Mouse (Mus musculus): Measurements from ENCODE around the gene Itch. TPM values are rescaled to one million over a fixed set of nuclear protein-coding genes. Genes with fewer than 3 reads are reported as not detected.

Gene Itch
- 105 TPM for polyA plus RNA-seq (2014; fragmentation: Illumina TruSeq; extraction: RNeasy Lipid Tissue Mini Kit (QIAGEN cat#74804); ENCODE audit: low read depth, low replicate concordance)

GRCm38 (mm10) chr2:155133011-155133976, at the start of gene Itch:
Gene Itch, plus strand, starts transcription at chr2:155133509.

DNA sequence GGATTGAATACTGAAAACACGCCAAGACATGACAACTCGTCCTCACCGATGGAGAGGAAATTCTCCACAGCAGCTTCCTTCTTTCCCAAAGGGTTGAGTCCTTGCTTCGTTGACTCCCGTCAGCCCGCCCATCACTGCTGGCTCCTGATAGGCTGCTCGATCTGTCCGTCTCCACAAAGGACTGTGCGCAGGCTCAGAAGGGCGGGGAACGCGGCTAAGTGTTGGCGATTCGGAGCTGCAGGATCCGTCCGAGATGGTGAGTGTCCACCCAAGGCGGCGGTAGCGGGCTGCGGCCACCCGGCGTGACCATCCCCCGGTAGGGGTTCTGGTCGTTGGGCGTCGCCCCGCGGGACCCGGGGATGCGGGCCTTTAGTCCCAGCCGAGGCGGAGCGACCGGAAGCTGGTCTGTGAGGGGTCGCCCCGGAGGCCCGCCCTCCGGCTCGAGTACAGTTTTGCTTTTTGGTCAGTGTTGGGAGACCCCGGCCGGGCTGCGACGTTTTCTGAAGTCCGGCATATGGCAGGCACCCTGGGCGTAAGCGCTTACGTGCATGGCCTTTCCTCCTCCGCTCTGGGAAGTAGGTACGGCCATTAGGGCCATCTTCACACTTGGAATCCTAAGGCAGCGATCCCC, 103.2 kb downstream of the Itch start, which contains the start of gene Dynlrb1:
Gene Dynlrb1 (plus strand): TSS at position 172 of the 631 bp plus-strand sequence.

GRCm38 (mm10) chr2:155276195-155276594, 142.9 kb downstream of the Itch start, which contains the start of gene Map1lc3a:
Gene Map1lc3a, plus strand, starts transcription at chr2:155276297.

Other genes starting within 250 kb of the Itch start
- 702 TPM for gene Eif2s2, start 240.6 kb upstream of the Itch start, polyA plus RNA-seq (2014; fragmentation: Illumina TruSeq; extraction: RNeasy Lipid Tissue Mini Kit (QIAGEN cat#74804); ENCODE audit: low read depth, low replicate concordance)
- gene Gm14226, start 115.2 kb upstream of the Itch start, polyA plus RNA-seq (2014; fragmentation: Illumina TruSeq; extraction: RNeasy Lipid Tissue Mini Kit (QIAGEN cat#74804); ENCODE audit: low read depth, low replicate concordance) = 3.6 TPM
- 24.5 TPM for gene Ahcy, start 59.0 kb upstream of the Itch start, polyA plus RNA-seq (2014; fragmentation: Illumina TruSeq; extraction: RNeasy Lipid Tissue Mini Kit (QIAGEN cat#74804); ENCODE audit: low read depth, low replicate concordance)
- 638 TPM for gene Dynlrb1, start 103.0 kb downstream of the Itch start, polyA plus RNA-seq (2014; fragmentation: Illumina TruSeq; extraction: RNeasy Lipid Tissue Mini Kit (QIAGEN cat#74804); ENCODE audit: low read depth, low replicate concordance)
- 10.9 TPM for gene Map1lc3a, start 142.8 kb downstream of the Itch start, polyA plus RNA-seq (2014; fragmentation: Illumina TruSeq; extraction: RNeasy Lipid Tissue Mini Kit (QIAGEN cat#74804); ENCODE audit: low read depth, low replicate concordance)
- gene Pigu, start 223.9 kb downstream of the Itch start, polyA plus RNA-seq (2014; fragmentation: Illumina TruSeq; extraction: RNeasy Lipid Tissue Mini Kit (QIAGEN cat#74804); ENCODE audit: low read depth, low replicate concordance) = 75.1 TPM
- 411 TPM for gene Trp53inp2, start 247.6 kb downstream of the Itch start, polyA plus RNA-seq (2014; fragmentation: Illumina TruSeq; extraction: RNeasy Lipid Tissue Mini Kit (QIAGEN cat#74804); ENCODE audit: low read depth, low replicate concordance)